8 mouse cellular contexts compared by ENCODE assay signal in genomic region chr9:124424292-124424541, GRCm38 (mm10). TPM values are rescaled to one million over a fixed set of nuclear protein-coding genes. Genes with fewer than 3 reads are reported as not detected.
A peak's percentile ranks its signal among the peaks of the same experiment; 100 is the strongest.
DNase-seq lines count a peak whose midpoint lies in the region; ATAC-seq and TF ChIP-seq lines count a peak whose summit lies in the region.

No protein-coding gene starts in this region.

- peak overlapping the region; percentile 76 for H3K4me2 ChIP-seq in heart, embryonic 14.5 days (ENCODE audit: low read length)

- H3K9me3 ChIP-seq in heart, embryonic 14.5 days (ENCODE audit: control insufficient read depth, low read length) = no peaks in the 10 kb centered on the region
- no peaks in the 10 kb centered on the region for H3K9me3 ChIP-seq in ES-E14 (ENCODE audit: control insufficient read depth, insufficient read depth, low read depth, low read length)

- no peak for DNase-seq in heart, postnatal 14 days
- no peak for DNase-seq in ES-E14 (ENCODE audit: low read depth, low spot score)
- no peak for DNase-seq in adrenal gland, adult 18-20 months (ENCODE audit: low spot score in 2 of 2)
- no peak for DNase-seq in urinary bladder, postnatal 14 days (ENCODE audit: low spot score)
- no peak for DNase-seq in cerebellum, adult 9-10 months

- no peaks in the 10 kb centered on the region for H3K36me3 ChIP-seq in heart, embryonic 14.5 days (ENCODE audit: control insufficient read depth, insufficient read depth, low read length)
- H3K36me3 ChIP-seq in ES-E14 (ENCODE audit: control insufficient read depth, insufficient read depth, low read length, poor library complexity, severe bottlenecking) = no peaks in the 10 kb centered on the region

- intact Hi-C loops in heart, postnatal 14 days (cut with DNase I) = no loop called here

- no peaks in the 10 kb centered on the region for H3K4me1 ChIP-seq in heart, embryonic 14.5 days (ENCODE audit: control insufficient read depth in 2 of 2, insufficient read depth in 2 of 2, low read length in 2 of 2)
- peaks cover 0 to 1% of the 10 kb centered on the region in 2 experiments; a peak in 1 of 4 replicates for H3K4me1 ChIP-seq in ES-E14 (ENCODE audit: control insufficient read depth in 2 of 2, insufficient read depth in 2 of 2, low read length in 2 of 2, poor library complexity in 1 of 2)

- WGBS in heart, embryonic 14.5 days = 0% methylated on average over 27 of the region's 27 CpGs

- peak overlapping the region; percentile 83 for H3K9ac ChIP-seq in heart, embryonic 14.5 days (ENCODE audit: low read length)
- H3K9ac ChIP-seq in ES-E14 (ENCODE audit: insufficient read depth, low read depth, low read length, poor library complexity, severe bottlenecking) = peak overlapping the region; percentile 88

- H3K27ac ChIP-seq in heart, embryonic 14.5 days (replicated peaks in 1 of 2; ENCODE audit: control insufficient read depth in 1 of 2, insufficient read depth in 1 of 2, low read depth in 2 of 2, low read length in 2 of 2) = peak overlapping the region; percentile 92 to 97
- H3K27ac ChIP-seq in ES-E14 (ENCODE audit: insufficient read depth, low read depth, low read length, poor library complexity, severe bottlenecking) = peak overlapping the region; percentile 99

- ATAC-seq in heart, embryonic 14.5 days (ENCODE audit: insufficient number of reproducible peaks, insufficient read depth, low FRiP score, low read depth) = no peak; the same call in 1 of the 2 replicates
- peak; percentile 18 for ATAC-seq in granulocyte monocyte progenitor cell, adult 5-6 weeks (replicated peaks; ENCODE audit: poor library complexity, severe bottlenecking)
- peak; percentile 19 for ATAC-seq in megakaryocyte, adult 5-6 weeks (ENCODE audit: poor library complexity, severe bottlenecking)

- in situ Hi-C loops in ES-E14 (cut with MboI; ENCODE audit: low sequenced_read_pairs in 2 of 2, unreplicated experiment in 2 of 2) = no loop called here

- H3K4me3 ChIP-seq in heart, embryonic 14.5 days (ENCODE audit: control insufficient read depth in 1 of 2, insufficient read depth in 1 of 2, low read depth in 1 of 2, low read length in 2 of 2) = peak overlapping the region; percentile 58 to 65
- peak overlapping the region; percentile 68 to 77 for H3K4me3 ChIP-seq in ES-E14 (ENCODE audit: insufficient read depth in 1 of 2, low read depth in 1 of 2, low read length in 2 of 2, poor library complexity in 1 of 2, severe bottlenecking in 1 of 2)

- H3K27me3 ChIP-seq in heart, embryonic 14.5 days (ENCODE audit: control insufficient read depth, insufficient read depth, low read length) = no peaks in the 10 kb centered on the region

TF ChIP-seq in ES-E14, 5 proteins besides CTCF, POLR2A, EP300 and RAD21:
- peak; percentile 98 for TF ChIP-seq ZNF384 (IDR thresholded peaks at IDR 0.05; ENCODE audit: low read depth, low read length)
- no peak for TF ChIP-seq CHD2 (IDR thresholded peaks at IDR 0.05; ENCODE audit: low read depth, low read length)
- TF ChIP-seq HCFC1 (IDR thresholded peaks at IDR 0.05; ENCODE audit: borderline replicate concordance, insufficient read depth, low read length) = peak; percentile 73

RNA-seq across cellular contexts. Expression of gene Ppp2r3d, which starts 52.5 kb away (rescaled TPM):
- polyA plus RNA-seq in heart, embryonic 14.5 days (2014; fragmentation: Nextera tagmentation; extraction: Ambion mirVana) = 114 and 131 TPM in 2 replicates
- total RNA-seq in heart, postnatal 14 days (2021) = 100 to 1,000 TPM; 117 to 121 TPM
- 35.2 and 50.6 TPM in 2 replicates for total RNA-seq in ES-E14 (2012; rRNA removed)
- 26.0 and 34.2 TPM in 2 replicates for total RNA-seq in granulocyte monocyte progenitor cell, adult 5-6 weeks (2014; fragmentation: Nextera tagmentation)
- total RNA-seq in granulocyte monocyte progenitor cell, adult 5-6 weeks (2017) = 14.2 and 16.2 TPM in 2 replicates
- 20.2 and 36.8 TPM in 2 replicates for total RNA-seq in megakaryocyte, adult 5-6 weeks (2015)
- 8.7 and 12.7 TPM in 2 replicates for total RNA-seq in megakaryocyte, adult 5-6 weeks (2017)
- 100 to 1,000 TPM in 1 of 2 experiments, 10 to 100 TPM in 1; 80.5 to 101 TPM for total RNA-seq in adrenal gland, adult 18-20 months (2021)
